ENCODE assay signal across 28 mouse cellular contexts in the genomic region with DNA sequence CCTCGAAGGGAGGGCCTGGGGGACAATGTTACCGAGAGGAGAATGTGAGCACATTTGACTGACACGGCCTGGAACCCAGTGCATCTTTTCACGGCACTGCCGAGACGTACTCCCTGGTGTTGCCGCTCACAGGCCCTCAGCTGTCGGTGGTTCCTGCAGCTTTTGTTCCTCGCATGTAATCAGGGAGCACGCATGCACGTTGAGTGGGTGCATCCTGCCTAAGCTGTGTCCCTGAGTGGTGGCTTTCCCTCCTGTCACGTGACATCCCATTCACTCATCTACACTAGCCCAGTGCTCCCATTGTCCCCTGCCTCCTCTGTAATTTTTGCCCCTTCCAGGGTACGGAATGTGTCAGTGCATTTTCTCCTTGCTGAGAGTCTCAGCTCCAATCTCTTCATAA. TPM values are rescaled to one million over a fixed set of nuclear protein-coding genes. Genes with fewer than 3 reads are reported as not detected.
DNase-seq lines count a peak whose midpoint lies in the region; ATAC-seq lines count a peak whose summit lies in the region.
"Had no signal": no experiment of that assay in that cellular context is flagged by ENCODE, and none has a peak within 500 bp of the region (broad histone marks: within the 10 kb centered on the region; RNA-seq: fewer than 3 reads in every experiment).

No protein-coding gene starts in this region.

- H3K4me1 ChIP-seq in forebrain, embryonic 14.5 days (ENCODE audit: control insufficient read depth, insufficient read depth, low read length) = no peaks in the 10 kb centered on the region
- no peaks in the 10 kb centered on the region for H3K4me1 ChIP-seq in forebrain, embryonic 11.5 days (replicated peaks; ENCODE audit: control insufficient read depth, insufficient read depth, low read length)
- H3K4me1 ChIP-seq in forebrain, embryonic 15.5 days = no peaks in the 10 kb centered on the region
- H3K4me1 ChIP-seq: liver, embryonic 15.5 days had no signal

- DNase-seq in forebrain, embryonic 14.5 days (ENCODE audit: low spot score) = peak; percentile 25
- no peak for DNase-seq in forebrain, embryonic 11.5 days (ENCODE audit: low spot score)
- peak; percentile 16 for DNase-seq in layer of hippocampus, adult 9-11 months
- DNase-seq in layer of hippocampus, adult 8-10 months (ENCODE audit: low spot score in 2 of 2) = no peak
- peak; percentile 57 for DNase-seq in brain, adult 2 months (ENCODE audit: low read depth, low spot score)
- DNase-seq in heart, postnatal 14 days = no peak
- DNase-seq: adrenal gland, postnatal 14 days; cerebellum, adult 18-20 months; cerebellum, postnatal 10 days; gastrocnemius, adult 2 months; gastrocnemius, postnatal 36 days; heart, adult 18-20 months; heart, postnatal 4 days; kidney, postnatal 14 days; lung, postnatal 14 days; right cerebral cortex, postnatal 4 days; thymus, adult 2 months; thymus, postnatal 36 days had no signal

- H3K27me3 ChIP-seq in forebrain, embryonic 14.5 days (replicated peaks; ENCODE audit: control insufficient read depth, insufficient read depth, low read length) = no peaks in the 10 kb centered on the region
- H3K27me3 ChIP-seq in forebrain, embryonic 11.5 days (ENCODE audit: control insufficient read depth, insufficient read depth, low read length) = no peaks in the 10 kb centered on the region
- H3K27me3 ChIP-seq in forebrain, embryonic 15.5 days = no peaks in the 10 kb centered on the region
- H3K27me3 ChIP-seq: limb, embryonic 12.5 days; liver, embryonic 15.5 days; Patski had no signal

- intact Hi-C loops in heart, postnatal 14 days (cut with DNase I) = no loop called here

- H3K9me3 ChIP-seq in forebrain, embryonic 14.5 days (replicated peaks; ENCODE audit: control insufficient read depth, low read length) = no peaks in the 10 kb centered on the region
- H3K9me3 ChIP-seq in forebrain, embryonic 11.5 days (ENCODE audit: control insufficient read depth, low read length) = no peaks in the 10 kb centered on the region
- no peaks in the 10 kb centered on the region for H3K9me3 ChIP-seq in forebrain, embryonic 15.5 days
- H3K9me3 ChIP-seq: limb, embryonic 12.5 days; liver, embryonic 15.5 days had no signal

- H3K4me3 ChIP-seq in forebrain, embryonic 14.5 days (ENCODE audit: low read depth, low read length) = no peak overlapping the region
- no peak overlapping the region for H3K4me3 ChIP-seq in forebrain, embryonic 11.5 days (ENCODE audit: low read depth, low read length)
- no peak overlapping the region for H3K4me3 ChIP-seq in forebrain, embryonic 15.5 days
- H3K4me3 ChIP-seq: erythroblast, embryonic 14.5 days; gastrocnemius, adult 2 months; left cerebral cortex, adult 2 months; limb, embryonic 12.5 days; liver, embryonic 15.5 days had no signal

- no peak overlapping the region for H3K9ac ChIP-seq in forebrain, embryonic 14.5 days (ENCODE audit: low read length)
- no peak overlapping the region for H3K9ac ChIP-seq in forebrain, embryonic 11.5 days (ENCODE audit: low read length)
- no peak overlapping the region for H3K9ac ChIP-seq in forebrain, embryonic 15.5 days (replicated peaks)
- H3K9ac ChIP-seq: limb, embryonic 12.5 days; liver, embryonic 15.5 days; lung, embryonic 14.5 days had no signal

- H3K36me3 ChIP-seq in forebrain, embryonic 14.5 days (ENCODE audit: control insufficient read depth, insufficient read depth, low read length) = peaks cover 19% of the 10 kb centered on the region; the same call in 1 of the 2 replicates
- no peaks in the 10 kb centered on the region for H3K36me3 ChIP-seq in forebrain, embryonic 11.5 days (ENCODE audit: control insufficient read depth, insufficient read depth, low read length)
- H3K36me3 ChIP-seq in forebrain, embryonic 15.5 days = peaks cover 11% of the 10 kb centered on the region; the same call in 1 of the 2 replicates

- H3K27ac ChIP-seq in forebrain, embryonic 14.5 days (ENCODE audit: low read depth, low read length) = no peak overlapping the region
- H3K27ac ChIP-seq in forebrain, embryonic 11.5 days (ENCODE audit: low read depth, low read length) = no peak overlapping the region
- H3K27ac ChIP-seq in forebrain, embryonic 15.5 days (replicated peaks) = peak overlapping the region; percentile 40
- H3K27ac ChIP-seq: gastrocnemius, adult 2 months; limb, embryonic 12.5 days; liver, embryonic 15.5 days had no signal

- ATAC-seq in forebrain, embryonic 14.5 days = peak; percentile 37; the same call in 1 of the 2 replicates
- no peak for ATAC-seq in forebrain, embryonic 11.5 days (replicated peaks; ENCODE audit: low FRiP score)
- ATAC-seq in forebrain, embryonic 15.5 days (replicated peaks) = no peak
- ATAC-seq: intestine, postnatal 0 days; Patski had no signal

- WGBS in forebrain, embryonic 14.5 days = 68% methylated on average over 13 of the region's 13 CpGs
- WGBS in forebrain, embryonic 11.5 days = 82% methylated on average over 13 of the region's 13 CpGs
- 73% methylated on average over 13 of the region's 13 CpGs for WGBS in forebrain, embryonic 15.5 days

- no peak overlapping the region for H3K4me2 ChIP-seq in forebrain, embryonic 14.5 days (ENCODE audit: low read length)
- no peak overlapping the region for H3K4me2 ChIP-seq in forebrain, embryonic 11.5 days (ENCODE audit: low read depth, low read length, severe bottlenecking)
- H3K4me2 ChIP-seq in forebrain, embryonic 15.5 days (replicated peaks) = no peak overlapping the region
- H3K4me2 ChIP-seq: heart, embryonic 11.5 days; limb, embryonic 12.5 days; liver, embryonic 15.5 days; lung, embryonic 14.5 days; midbrain, embryonic 11.5 days had no signal

RNA-seq across cellular contexts. Expression of gene Cse1l, which starts 9.5 kb away (rescaled TPM):
- polyA plus RNA-seq in forebrain, embryonic 14.5 days (2014; fragmentation: Nextera tagmentation; extraction: Ambion mirVana) = 137 and 138 TPM in 2 replicates
- 222 and 240 TPM in 2 replicates for polyA plus RNA-seq in forebrain, embryonic 11.5 days (2014; fragmentation: Nextera tagmentation; extraction: Ambion mirVana)
- total RNA-seq in layer of hippocampus, adult 8-10 months (2022) = 10 to 100 TPM; 47.6 to 63.6 (median 54.7) TPM
- 101 TPM in 2 replicates for polyA plus RNA-seq in forebrain, embryonic 15.5 days (2015; fragmentation: Nextera tagmentation; extraction: Ambion mirVana)
- 10 to 100 TPM; 43.2 to 44.3 TPM for total RNA-seq in heart, postnatal 14 days (2021)

Comparison
In these comparisons a context has a peak if more than half of its experiments do, and no peak if none do; other contexts are left out.
1. DNase-seq: peak in forebrain, embryonic 14.5 days (single experiment), layer of hippocampus, adult 9-11 months (single experiment) and brain, adult 2 months (single experiment); none in forebrain, embryonic 11.5 days (single experiment), layer of hippocampus, adult 8-10 months (0 of 2) and heart, postnatal 14 days (0 of 2).